Mouse (Mus musculus) thymus, adult 2 months (tissue): ENCODE data around the gene Ripply2.

Experiments used
- CTCF ChIP-seq: fragments of 200-500 bp; IDR thresholded peaks from 2 replicates; pipeline ENCODE4 v1.5.1; 2012; ENCODE audit warnings: mild to moderate bottlenecking, control low read depth, low read length, moderate library complexity, borderline replicate concordance; ENCODE audit not compliant: control insufficient read depth, poor library complexity, insufficient read depth; ENCODE audit errors: extremely low read depth
- POLR2A ChIP-seq: fragments of 200-500 bp; IDR thresholded peaks from 2 replicates; pipeline ENCODE4 v1.6.1; 2012; ENCODE audit warnings: mild to moderate bottlenecking, low read length, control low read depth, moderate library complexity; ENCODE audit not compliant: control insufficient read depth, poor library complexity, insufficient read depth; ENCODE audit errors: extremely low read depth

- TF ChIP-seq POLR2A (no peak), CTCF (no peak)
Observed at GRCm38 (mm10) chr9:87005435-87005779, 9.9 kb upstream of the Ripply2 start.
